Mouse (Mus musculus) hindbrain, embryonic 10.5 days (tissue): Measurements from ENCODE around the gene Fam111a. TPM values are rescaled to one million over a fixed set of nuclear protein-coding genes. Genes with fewer than 3 reads are reported as not detected.

ENCODE experiments used
- DNase-seq: peaks from one replicate; pipeline ENCODE4 v3.0.0-alpha.2; 2017; ENCODE audit warnings: low spot score
- H3K27ac ChIP-seq: fragments of 300-500 bp; sonication (generic); 2 replicates; pipeline ENCODE4 v1.5.1; 2016; ENCODE audit warnings: mild to moderate bottlenecking, moderate library complexity
- H3K27me3 ChIP-seq: fragments of 300-500 bp; sonication (generic); 2 replicates; pipeline ENCODE4 v1.6.1; 2016; ENCODE audit warnings: mild to moderate bottlenecking; ENCODE audit not compliant: poor library complexity, insufficient read depth, severe bottlenecking
- H3K36me3 ChIP-seq: fragments of 300-500 bp; sonication (generic); 2 replicates; pipeline ENCODE4 v1.6.1; 2016; ENCODE audit warnings: mild to moderate bottlenecking, moderate library complexity
- H3K4me1 ChIP-seq: fragments of 300-500 bp; sonication (generic); replicated peaks from 2 replicates; pipeline ENCODE4 v1.6.1; 2016; ENCODE audit warnings: mild to moderate bottlenecking
- H3K4me3 ChIP-seq: fragments of 300-500 bp; sonication (generic); 2 replicates; pipeline ENCODE4 v1.5.1; 2016; ENCODE audit warnings: mild to moderate bottlenecking, moderate library complexity
- H3K9me3 ChIP-seq: fragments of 300-500 bp; sonication (generic); 2 replicates; pipeline ENCODE4 v1.6.1; 2016; ENCODE audit warnings: mild to moderate bottlenecking, moderate library complexity
- WGBS: fragments of 180-500 bp; shearing (Covaris S2); methylation state at CpG from one replicate; pipeline ENCODE4 v1.1.7; 2016; 5-methylcytosine and 5-hydroxymethylcytosine counted together
- polyA plus RNA-seq: library from polyadenylated mRNA; unstranded; fragments of >200 nt; fragmentation: Nextera tagmentation; extraction: Ambion mirVana; gene quantifications from 2 replicates; pipeline ENCODE4 v1.2.1, GENCODE M21; 2016

Fam111a gene
- polyA plus RNA-seq, 1 experiment from 2014 or later, result 15.3 TPM

DNA sequence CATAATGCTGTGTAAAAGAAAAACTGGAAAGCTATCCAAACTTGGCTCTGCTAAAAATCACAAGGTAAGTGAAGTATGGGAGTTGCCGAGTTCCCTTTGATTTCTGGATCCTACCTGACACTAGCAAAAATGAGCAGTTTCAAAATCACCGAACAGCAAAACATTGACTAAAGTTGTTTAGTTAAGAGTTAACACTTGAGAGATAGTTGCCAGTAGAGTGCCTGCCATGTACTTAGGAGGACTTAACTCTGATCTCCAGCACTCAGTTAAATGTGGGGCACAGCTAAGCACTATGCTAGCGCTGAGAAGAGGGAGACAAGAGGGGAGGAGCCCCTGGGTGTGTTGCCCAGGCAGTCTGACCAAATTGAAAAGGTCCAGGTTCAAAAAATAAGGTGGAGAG, 53.1 kb downstream of the Fam111a start:
- no peak overlapping the region for H3K4me3 ChIP-seq
- H3K27ac ChIP-seq, result no peak overlapping the region
- H3K27me3 ChIP-seq, result peaks cover 9% of the 10 kb centered on the region
- 68% methylated on average over 3 of the region's 3 CpGs for WGBS
- H3K36me3 ChIP-seq, result no peaks in the 10 kb centered on the region
- H3K9me3 ChIP-seq, result no peaks in the 10 kb centered on the region
- no peak for DNase-seq
- peaks cover 7% of the 10 kb centered on the region; the same call in 1 of the 2 replicates for H3K4me1 ChIP-seq

DNA sequence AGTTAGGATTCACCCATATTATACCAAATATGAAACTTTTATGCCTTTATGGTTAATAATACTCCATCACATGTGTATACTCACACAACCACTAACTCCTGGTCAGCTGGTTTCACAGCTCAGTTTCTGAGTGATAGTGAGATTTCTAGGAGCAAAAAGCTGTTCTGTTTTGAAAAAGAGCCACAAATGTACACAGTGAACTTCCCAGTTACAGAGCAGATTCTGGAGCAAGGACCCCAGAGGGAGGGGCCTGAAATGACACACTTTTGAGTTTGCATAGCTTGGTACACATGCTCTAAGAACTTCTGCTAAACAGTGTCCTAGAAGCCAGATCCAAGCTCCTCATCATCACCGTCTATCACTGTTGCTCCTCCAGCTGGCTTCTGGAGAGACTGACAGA, 54.1 kb downstream of the Fam111a start, which contains the start of gene Gm4952:
Gm4952 (plus strand) TSS at position 301 of the 400 bp plus-strand sequence.
- Histone ChIP-seq H3K9me3 (no peaks in the 10 kb centered on the region), H3K4me1 (peaks cover 7% of the 10 kb centered on the region; the same call in 1 of the 2 replicates), H3K4me3 (no peak within 1 kb of the TSS), H3K27ac (no peak within 1 kb of the TSS), H3K27me3 (peaks cover 9% of the 10 kb centered on the region), H3K36me3 (no peaks in the 10 kb centered on the region)
- no peak for DNase-seq
- 76% methylated on average over 1 of the region's 1 CpGs for WGBS

DNA sequence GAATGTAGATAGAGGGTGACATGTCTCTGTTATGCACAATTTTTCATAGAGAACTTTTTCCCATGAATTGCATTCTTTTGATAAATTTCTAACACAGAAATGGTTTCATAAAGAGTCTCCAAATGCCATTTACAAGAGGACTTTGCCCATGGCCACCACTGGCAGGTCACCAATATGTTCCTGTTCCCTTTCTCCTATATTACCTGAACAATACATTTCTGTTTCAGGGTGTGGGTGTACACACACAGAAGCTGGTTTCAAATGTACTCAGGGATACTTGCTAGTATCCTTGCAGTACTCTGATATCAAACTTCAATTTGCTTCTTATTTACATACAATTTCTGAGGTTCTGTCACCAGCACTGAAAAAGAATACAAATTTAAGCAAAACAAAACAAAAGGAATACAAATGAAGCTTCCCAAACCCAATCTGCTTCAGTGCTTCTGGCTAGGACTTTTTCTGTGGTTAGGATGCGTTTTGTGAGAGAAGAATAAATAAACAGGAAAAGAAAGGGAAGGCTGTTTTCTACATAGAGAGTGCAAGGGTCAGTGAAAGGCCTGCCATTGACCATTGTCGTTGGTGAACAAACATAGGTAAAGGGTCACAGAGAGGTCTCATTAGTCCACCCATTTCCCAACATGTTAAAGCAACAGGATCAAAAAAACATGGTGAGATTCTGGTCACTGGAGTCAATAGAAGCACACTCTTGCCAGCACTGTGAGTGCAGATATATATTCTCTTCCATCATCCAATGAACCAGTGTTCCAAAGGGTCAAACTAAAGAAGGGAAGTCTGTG, 55.3 kb downstream of the Fam111a start:
- H3K4me3 ChIP-seq, result no peak overlapping the region
- H3K9me3 ChIP-seq, result no peaks in the 10 kb centered on the region
- 30% methylated on average over 2 of the region's 2 CpGs for WGBS
- H3K27ac ChIP-seq, result no peak overlapping the region
- peaks cover 9% of the 10 kb centered on the region for H3K27me3 ChIP-seq
- H3K36me3 ChIP-seq, result no peaks in the 10 kb centered on the region
- DNase-seq, result no peak
- peaks cover 6% of the 10 kb centered on the region; the same call in 1 of the 2 replicates for H3K4me1 ChIP-seq

DNA sequence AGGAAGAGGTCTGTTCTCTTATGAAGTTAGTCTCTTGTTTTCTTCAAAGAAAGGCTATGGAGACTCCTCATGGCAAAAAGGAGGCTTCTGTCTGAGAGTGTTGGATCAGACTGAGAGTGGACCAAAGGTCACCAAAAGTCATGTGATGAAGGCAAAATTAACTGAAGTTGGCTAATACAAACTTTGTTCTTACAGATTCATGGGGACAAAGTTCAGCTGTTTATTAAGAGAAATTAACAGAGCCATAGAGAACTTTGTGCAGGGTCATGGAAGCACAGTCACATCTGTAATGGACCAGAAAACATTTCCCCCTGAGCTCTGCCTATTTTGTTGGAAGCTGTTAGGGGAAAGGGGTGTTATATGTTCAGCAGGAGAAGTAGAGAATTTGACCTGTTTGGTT, 62.8 kb downstream of the Fam111a start:
- Histone ChIP-seq H3K9me3 (no peaks in the 10 kb centered on the region), H3K27ac (no peak overlapping the region)

DNA sequence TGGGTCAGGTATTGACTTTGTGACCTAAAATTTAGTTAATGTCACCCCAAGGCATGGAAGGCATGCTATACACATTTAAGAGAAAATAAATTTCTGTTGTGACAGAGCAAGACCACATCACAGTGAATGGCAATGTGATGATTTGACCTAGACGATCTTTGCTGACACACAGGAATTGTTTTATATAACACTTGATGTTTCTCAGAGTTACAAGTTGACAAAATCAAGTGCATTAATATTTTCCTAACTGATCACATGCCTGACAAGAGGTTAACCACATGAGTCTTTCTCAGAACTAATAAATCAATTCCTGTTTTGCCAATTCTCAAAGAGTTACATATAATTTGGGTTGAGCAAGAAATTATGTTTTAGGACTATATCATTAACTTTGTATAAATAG, 68.1 kb downstream of the Fam111a start:
- 79% methylated on average over 1 of the region's 1 CpGs for WGBS
- Histone ChIP-seq H3K36me3 (no peaks in the 10 kb centered on the region), H3K4me3 (no peak overlapping the region), H3K4me1 (no peaks in the 10 kb centered on the region), H3K9me3 (no peaks in the 10 kb centered on the region), H3K27ac (no peak overlapping the region), H3K27me3 (no peaks in the 10 kb centered on the region)
- no peak for DNase-seq

More for the DNA sequence above, 62.8 kb downstream of the Fam111a start:
- Histone ChIP-seq H3K36me3 (no peaks in the 10 kb centered on the region), H3K4me1 (no peaks in the 10 kb centered on the region), H3K4me3 (no peak overlapping the region), H3K27me3 (no peaks in the 10 kb centered on the region)
- no peak for DNase-seq

DNA sequence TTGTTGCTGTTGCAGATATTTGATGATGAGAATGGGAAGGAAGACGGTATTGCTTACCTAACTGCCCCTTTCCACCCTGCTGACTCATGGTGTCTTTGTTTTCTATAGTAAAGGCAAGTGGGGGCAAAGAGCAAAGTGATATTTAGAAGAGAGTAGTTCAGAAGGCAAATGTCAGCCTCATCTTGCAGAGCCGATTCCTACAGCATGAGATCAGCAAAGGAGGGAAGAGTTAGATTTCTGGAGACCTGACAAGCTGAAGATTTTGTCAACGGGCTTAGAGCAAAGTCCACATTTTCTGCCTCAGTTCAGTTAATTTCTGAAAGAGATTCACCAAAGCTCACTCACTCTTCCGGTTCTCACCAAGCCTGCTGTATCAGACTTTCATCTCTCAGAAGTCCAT, 87.6 kb downstream of the Fam111a start, which contains the start of gene Glyat:
Glyat (plus strand) TSS at position 133 of the 400 bp plus-strand sequence.
- no peaks in the 10 kb centered on the region for H3K27me3 ChIP-seq
- no peaks in the 10 kb centered on the region for H3K4me1 ChIP-seq
- no peaks in the 10 kb centered on the region for H3K9me3 ChIP-seq
- 82% methylated on average over 4 of the region's 4 CpGs for WGBS
- no peak within 1 kb of the TSS for H3K4me3 ChIP-seq
- no peaks in the 10 kb centered on the region for H3K36me3 ChIP-seq
- no peak for DNase-seq
- no peak within 1 kb of the TSS for H3K27ac ChIP-seq

DNA sequence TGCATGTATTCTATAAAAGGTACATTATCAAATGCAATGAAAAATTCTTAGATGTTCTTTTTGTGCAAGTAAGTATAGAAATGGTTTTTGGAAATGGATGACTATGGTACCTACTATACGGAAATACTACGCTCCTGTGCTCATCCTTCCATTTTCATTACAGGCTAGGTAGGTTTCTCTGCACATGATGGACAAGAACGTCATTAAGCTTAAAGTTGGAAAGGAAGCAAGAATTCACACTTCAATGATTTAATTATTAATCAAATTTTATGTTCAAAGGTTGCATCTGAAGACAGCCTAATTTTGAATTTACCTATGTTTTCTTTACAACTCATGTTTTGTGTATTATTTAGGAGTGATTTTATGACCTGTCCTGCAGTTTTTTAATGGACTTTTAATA, 88.7 kb downstream of the Fam111a start:
- Histone ChIP-seq H3K27ac (no peak overlapping the region), H3K4me3 (no peak overlapping the region), H3K36me3 (no peaks in the 10 kb centered on the region), H3K9me3 (no peaks in the 10 kb centered on the region), H3K27me3 (no peaks in the 10 kb centered on the region), H3K4me1 (no peaks in the 10 kb centered on the region)
- no peak for DNase-seq
- WGBS, result 91% methylated on average over 3 of the region's 3 CpGs

DNA sequence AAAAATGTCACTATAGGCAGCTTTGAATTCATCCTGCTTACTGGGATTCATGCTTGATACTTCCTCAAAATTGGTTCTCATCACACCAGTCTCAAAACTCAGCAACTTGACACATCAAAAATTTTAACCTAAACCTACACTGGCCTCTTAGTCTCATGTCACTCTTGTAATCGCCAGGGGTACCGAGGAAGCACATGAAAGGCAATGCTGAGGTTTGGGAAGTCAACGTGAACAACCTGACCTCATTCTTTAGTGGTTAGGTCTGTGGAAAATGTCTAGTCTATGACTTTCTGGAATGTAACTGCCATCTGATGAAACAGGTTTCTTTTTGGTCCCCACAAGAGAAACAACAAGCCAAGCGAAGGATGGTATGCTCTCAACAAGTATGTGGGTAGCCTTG, 89.4 kb downstream of the Fam111a start:
- Histone ChIP-seq H3K4me3 (no peak overlapping the region), H3K9me3 (no peaks in the 10 kb centered on the region), H3K4me1 (no peaks in the 10 kb centered on the region), H3K27ac (no peak overlapping the region), H3K27me3 (no peaks in the 10 kb centered on the region), H3K36me3 (no peaks in the 10 kb centered on the region)
- 89% methylated on average over 4 of the region's 4 CpGs for WGBS
- no peak for DNase-seq

DNA sequence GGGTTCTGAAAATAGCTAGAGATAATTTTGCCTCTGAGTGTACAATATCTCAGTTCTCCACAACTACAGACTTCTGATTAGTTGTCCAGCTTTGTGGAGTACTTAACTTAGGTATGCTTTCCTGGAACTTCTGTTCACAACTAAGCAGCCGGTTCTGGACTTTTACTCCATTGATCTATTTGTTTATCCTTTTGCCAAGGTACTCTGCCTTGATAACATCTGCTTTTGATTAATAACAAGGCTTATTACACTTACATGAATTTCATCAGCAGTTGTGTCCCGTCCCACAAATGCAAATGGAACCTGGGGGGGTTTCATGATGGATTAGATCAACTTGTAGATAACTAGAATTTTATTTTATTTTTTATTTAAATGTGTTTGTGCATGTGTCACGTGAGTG, 91.3 kb downstream of the Fam111a start:
- Histone ChIP-seq H3K9me3 (no peaks in the 10 kb centered on the region), H3K36me3 (no peaks in the 10 kb centered on the region), H3K27ac (no peak overlapping the region), H3K4me1 (no peaks in the 10 kb centered on the region), H3K4me3 (no peak overlapping the region), H3K27me3 (no peaks in the 10 kb centered on the region)
- WGBS, result 76% methylated on average over 3 of the region's 3 CpGs
- DNase-seq, result no peak

DNA sequence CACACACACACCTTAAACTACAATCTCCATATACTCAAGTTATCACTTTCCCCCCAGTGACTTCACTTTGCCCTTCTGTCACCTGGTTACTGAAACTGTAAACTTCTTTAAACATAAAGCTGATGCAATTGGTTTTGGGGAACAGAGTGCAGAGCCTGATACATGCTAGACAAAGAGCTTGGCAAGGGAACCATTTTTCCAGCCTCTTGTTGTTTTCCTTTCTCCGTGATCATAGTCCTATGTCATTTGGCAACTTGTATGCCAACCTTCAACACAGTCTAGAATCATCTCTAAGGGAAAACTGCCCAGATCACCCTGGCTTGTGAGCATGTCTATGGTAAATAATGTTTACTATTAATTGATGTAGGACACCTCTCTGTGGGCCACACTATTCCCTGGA, 92.5 kb downstream of the Fam111a start:
- Histone ChIP-seq H3K4me1 (no peaks in the 10 kb centered on the region), H3K9me3 (no peaks in the 10 kb centered on the region), H3K36me3 (no peaks in the 10 kb centered on the region), H3K27me3 (no peaks in the 10 kb centered on the region), H3K27ac (no peak overlapping the region), H3K4me3 (no peak overlapping the region)
- 87% methylated on average over 1 of the region's 1 CpGs for WGBS
- DNase-seq, result no peak

Other genes starting within 250 kb of the Fam111a start
- not detected in 2 replicates for gene Olfr1436, start 246.6 kb upstream of the Fam111a start, polyA plus RNA-seq
- not detected in 2 replicates for gene Olfr1437, start 220.6 kb upstream of the Fam111a start, polyA plus RNA-seq
- not detected in 2 replicates for gene Olfr1438-ps1, start 209.8 kb upstream of the Fam111a start, polyA plus RNA-seq
- gene Olfr1440, start 158.5 kb upstream of the Fam111a start, polyA plus RNA-seq, result not detected in 2 replicates
- gene Olfr1441, start 128.3 kb upstream of the Fam111a start, polyA plus RNA-seq, result not detected in 2 replicates
- gene Pfpl, start 117.8 kb upstream of the Fam111a start, polyA plus RNA-seq, result not detected in 2 replicates
- 0.24 and 0.35 TPM in 2 replicates for gene Mpeg1, start 85.0 kb upstream of the Fam111a start, polyA plus RNA-seq
- gene Dtx4, start 44.3 kb upstream of the Fam111a start, polyA plus RNA-seq, result 56.5 and 65.2 TPM in 2 replicates
- gene Gm4952, start 54.2 kb downstream of the Fam111a start, polyA plus RNA-seq, result 0.18 TPM in 1 of 2 replicates, not detected in the other
- not detected in 2 replicates for gene Glyat, start 87.6 kb downstream of the Fam111a start, polyA plus RNA-seq
- not detected in 2 replicates for gene Olfr1442, start 124.7 kb downstream of the Fam111a start, polyA plus RNA-seq
- not detected in 2 replicates for gene Olfr1443, start 132.4 kb downstream of the Fam111a start, polyA plus RNA-seq
- gene Keg1, start 150.0 kb downstream of the Fam111a start, polyA plus RNA-seq, result not detected in 2 replicates
- 1.1 and 2.0 TPM in 2 replicates for gene Cntf, start 219.9 kb downstream of the Fam111a start, polyA plus RNA-seq